Mouse (Mus musculus) kidney, adult 18-20 months (tissue): ENCODE results near the gene Gm884.
"Not testable (repeated sequence)": the region's sequence is repeated elsewhere in the genome, so short reads cannot be mapped to it uniquely, and the experiment has no call there.

ENCODE experiments used
- DNase-seq: peaks from one replicate; pipeline ENCODE4 v3.0.0; 2021

The Gm884 gene

DNA sequence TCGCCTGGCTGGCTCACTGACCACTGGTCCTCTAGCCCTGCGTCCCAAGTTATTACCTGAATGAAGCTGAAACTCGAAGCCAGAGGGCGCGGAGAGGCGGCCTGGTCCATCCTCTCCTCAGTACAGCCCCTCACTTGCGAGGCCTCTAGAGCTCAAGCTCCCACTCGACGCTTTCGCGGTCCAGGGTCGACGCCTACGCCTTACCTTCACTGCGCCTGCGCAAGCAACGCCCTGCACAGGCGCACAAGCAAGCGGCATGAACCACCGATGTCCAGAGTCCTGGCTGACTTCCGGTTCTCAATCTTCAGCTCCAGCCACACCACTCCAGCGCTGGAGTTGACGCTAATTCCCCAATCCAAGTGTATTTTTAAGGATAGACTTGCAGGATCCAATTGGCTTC lies 6.5 kb upstream of the Gm884 start:
- DNase-seq, result no peak

DNA sequence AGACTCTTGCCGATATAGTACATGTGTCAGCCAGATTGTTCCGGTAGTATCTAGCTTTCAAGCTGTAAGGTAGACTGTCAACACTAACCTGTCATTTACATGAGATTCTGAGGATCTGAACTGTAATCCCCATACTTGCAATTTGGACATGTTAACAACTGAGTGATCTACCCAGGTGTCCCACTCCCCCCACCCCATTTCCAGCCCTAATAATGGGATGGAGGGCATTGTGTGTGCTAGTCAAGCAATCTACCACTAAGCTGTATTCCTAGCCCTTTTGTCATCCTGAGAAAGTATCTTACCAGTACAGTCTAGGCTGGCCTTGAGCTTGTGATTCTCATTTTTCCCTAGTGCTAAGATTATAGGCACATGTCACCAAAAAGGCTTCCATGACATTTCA lies 10.2 kb downstream of the Gm884 start:
- DNase-seq, result no peak

DNA sequence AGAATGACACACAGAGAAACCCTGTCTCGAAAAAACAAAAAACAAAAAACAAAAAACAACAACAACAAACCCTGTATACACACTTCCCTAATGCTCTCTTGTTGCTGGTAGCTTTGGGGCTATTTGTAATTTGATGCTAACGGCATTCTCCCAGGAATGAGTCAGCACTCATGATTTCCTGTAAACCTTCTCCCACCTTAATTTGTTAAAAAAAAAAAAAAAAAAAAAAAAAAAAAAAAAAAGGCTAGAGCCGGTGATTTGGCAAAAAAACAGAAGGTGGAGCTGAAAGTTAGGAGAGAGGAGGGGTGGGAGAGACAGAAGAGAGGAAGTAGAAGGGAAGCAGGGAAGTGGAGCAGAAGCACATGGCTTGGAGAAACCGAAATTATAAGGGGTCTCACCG lies 14.3 kb downstream of the Gm884 start:
- no peak for DNase-seq

DNA sequence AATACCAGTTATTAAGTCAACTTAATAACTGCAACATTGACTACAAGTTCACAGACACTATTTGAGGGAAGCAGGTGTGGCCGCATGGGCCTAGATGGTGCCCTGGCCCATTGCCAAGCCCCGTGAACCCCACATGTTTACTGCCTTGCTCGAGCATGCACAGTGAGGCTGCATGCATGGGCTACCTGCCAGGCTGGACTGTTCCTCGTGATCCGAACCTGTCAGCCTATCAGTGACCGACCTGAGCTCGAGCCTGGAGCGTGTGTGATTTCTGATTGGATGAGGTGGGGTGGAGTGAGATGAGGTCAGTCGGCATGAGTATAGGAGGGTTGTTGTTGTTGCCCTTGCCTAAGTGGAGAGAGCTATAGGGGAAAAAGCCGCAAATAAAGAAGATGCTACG lies 42.6 kb downstream of the Gm884 start:
- DNase-seq, result no peak

DNA sequence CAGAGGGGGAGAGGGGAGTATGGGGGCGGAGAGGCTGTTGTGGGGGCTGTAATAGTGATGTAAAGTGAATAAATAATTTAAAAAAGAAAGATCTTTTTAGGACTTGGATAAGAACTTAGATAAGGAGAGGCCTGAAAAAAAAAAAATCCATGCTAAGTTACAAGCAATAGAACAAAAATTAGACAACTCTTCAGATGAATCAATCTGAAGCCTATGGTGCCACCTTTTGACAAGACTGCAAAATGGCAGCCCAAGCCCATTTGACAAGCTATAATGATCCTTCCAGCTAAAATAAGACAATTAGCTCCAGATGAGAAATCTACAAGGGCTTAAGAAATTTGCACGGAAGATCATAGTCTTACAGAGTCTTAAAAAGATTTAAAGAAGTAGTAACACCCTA lies 64.9 kb downstream of the Gm884 start:
- DNase-seq, result no peak

DNA sequence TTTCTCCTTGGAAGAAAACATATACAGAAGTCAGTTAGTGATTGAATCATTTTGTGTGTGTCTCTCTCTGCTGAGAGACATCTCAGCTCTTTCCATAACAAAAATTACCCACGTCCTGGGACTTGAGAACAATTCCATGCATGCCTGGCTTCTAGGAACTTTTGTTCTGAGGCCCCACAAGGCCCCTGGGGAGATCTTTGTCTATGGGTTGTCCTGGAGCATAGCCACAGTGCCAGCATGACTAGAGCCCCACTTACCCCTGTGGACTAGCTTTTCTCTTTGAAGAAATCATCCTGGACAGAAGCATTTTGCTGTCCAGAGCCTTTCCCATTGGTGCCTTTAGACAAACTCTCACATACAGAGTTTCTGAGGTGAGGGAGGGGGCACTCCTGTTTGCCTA lies 86.0 kb downstream of the Gm884 start:
- not testable (repeated sequence) for DNase-seq

DNA sequence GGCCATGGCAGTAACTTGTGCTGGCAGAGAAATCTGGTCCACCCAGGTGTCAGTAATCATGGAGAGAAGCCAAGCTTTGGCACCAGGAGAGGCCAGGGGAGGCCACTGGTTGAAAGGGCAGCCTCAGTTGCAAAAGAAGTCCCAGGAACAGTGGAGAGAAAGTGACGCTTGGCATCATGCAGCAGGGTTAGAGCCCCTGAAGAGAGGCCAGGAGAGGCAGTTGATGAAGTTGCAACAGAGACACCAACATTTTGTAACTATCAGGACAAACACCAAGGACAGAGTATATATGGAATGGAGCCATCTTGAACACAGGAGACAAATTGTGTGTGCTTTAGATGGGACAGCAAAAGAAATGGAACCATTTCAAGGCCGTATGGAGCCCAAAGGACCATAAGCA lies 108.8 kb downstream of the Gm884 start:
- no peak for DNase-seq

DNA sequence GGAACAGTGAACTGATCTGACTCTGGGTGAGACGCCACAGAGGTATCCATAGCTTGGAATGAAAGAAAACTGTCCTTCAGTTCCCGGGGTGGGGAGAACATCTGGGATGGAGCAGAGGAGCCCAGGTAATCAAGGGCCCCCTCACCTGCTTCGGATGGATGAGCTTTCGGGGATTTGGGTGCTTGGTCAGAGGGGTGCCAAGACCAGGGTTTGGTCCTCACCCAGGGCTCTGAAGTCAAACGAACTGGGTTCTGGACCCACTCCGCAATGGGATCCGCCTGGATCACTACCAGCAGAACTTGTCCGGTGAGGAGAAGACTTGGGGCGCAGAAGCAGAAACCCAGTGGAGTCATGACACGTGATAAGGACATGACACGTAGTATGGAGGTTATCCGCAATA lies 116.4 kb downstream of the Gm884 start, which contains the start of gene Lrrc37a:
Gene Lrrc37a (minus strand): TSS at position 101 of the 400 bp plus-strand sequence.
- no peak for DNase-seq
